Mouse (Mus musculus): Measurements from ENCODE around the gene Tubb3.

DNA sequence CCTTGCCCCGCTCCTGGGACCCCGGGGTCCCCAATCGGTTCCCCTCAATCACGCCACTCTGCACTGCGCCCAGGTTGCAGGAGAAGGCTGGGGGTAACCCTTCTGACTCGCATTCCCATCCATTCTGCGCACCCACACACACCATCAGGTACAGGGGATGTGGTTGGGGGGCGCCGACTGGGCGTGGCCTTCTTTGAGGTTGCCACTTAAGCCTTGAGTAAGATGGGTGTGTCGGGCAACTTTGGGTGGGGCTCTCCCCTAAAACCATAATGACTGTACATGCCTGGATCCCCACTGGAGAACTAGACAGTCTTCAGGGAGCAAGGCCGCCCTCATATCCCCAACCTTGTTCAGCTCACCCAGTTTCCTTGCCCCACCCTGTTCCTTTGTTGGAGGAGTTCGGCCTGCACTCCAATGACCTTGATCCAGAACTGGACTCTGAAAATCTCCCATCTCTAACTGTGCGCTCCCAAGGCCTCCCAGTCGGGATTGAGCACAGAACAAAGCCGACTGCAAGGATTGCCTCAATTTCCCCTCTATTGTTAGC, 630 bp downstream of the Tubb3 start:
- no peak for TF ChIP-seq CTCF (IDR thresholded peaks at IDR 0.05; ENCODE audit: borderline replicate concordance, extremely low read depth, insufficient read depth, insufficient read length)
- TF ChIP-seq POLR2A (IDR thresholded peaks at IDR 0.05; ENCODE audit: borderline replicate concordance, extremely low read depth, insufficient read depth, insufficient read length, poor library complexity, severe bottlenecking): no peak
